ENCODE assay signal across 8 mouse cellular contexts in the genomic region with DNA sequence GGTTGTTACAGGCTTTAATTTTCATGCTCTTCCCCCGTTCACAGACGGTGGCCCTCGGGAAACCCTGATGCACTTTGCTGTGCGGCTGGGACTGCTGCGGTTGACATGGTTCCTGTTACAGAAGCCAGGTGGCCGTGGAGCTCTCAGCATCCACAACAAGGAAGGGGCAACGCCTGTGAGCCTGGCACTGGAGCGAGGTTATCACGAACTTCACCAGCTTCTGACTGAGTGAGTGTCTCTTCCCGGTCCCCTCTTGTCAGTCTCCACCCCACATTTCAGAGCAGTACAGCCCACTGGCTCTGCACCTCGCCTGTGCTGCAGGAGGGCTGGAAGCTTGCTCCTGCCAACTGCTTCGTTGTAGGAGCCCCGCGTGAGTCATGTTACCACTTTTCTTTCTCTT.
DNase-seq lines count a peak whose midpoint lies in the region; ATAC-seq lines count a peak whose summit lies in the region.

No protein-coding gene starts in this region.

- WGBS in limb, embryonic 15.5 days = 55% methylated on average over 14 of the region's 14 CpGs
- 79% methylated on average over 14 of the region's 14 CpGs for WGBS in limb, embryonic 10.5 days
- WGBS in heart, embryonic 14.5 days = 7% methylated on average over 14 of the region's 14 CpGs
- WGBS in midbrain, embryonic 15.5 days = 77% methylated on average over 14 of the region's 14 CpGs

- 0 out of 2 replicates have a peak, but pooled peaks cover 5% of the 10 kb centered on the region for H3K36me3 ChIP-seq in limb, embryonic 15.5 days
- H3K36me3 ChIP-seq in limb, embryonic 10.5 days = peaks cover 41% of the 10 kb centered on the region
- H3K36me3 ChIP-seq in heart, embryonic 14.5 days (ENCODE audit: control insufficient read depth, insufficient read depth, low read length) = peaks cover 40% of the 10 kb centered on the region
- no peaks in the 10 kb centered on the region for H3K36me3 ChIP-seq in midbrain, embryonic 15.5 days (replicated peaks)

- H3K27me3 ChIP-seq in limb, embryonic 15.5 days = no peaks in the 10 kb centered on the region
- H3K27me3 ChIP-seq in limb, embryonic 10.5 days (ENCODE audit: low read depth, poor library complexity, severe bottlenecking) = no peaks in the 10 kb centered on the region
- no peaks in the 10 kb centered on the region for H3K27me3 ChIP-seq in heart, embryonic 14.5 days (ENCODE audit: control insufficient read depth, insufficient read depth, low read length)
- no peaks in the 10 kb centered on the region for H3K27me3 ChIP-seq in midbrain, embryonic 15.5 days (replicated peaks)

- H3K9ac ChIP-seq in limb, embryonic 15.5 days = no peak overlapping the region
- peak overlapping the region; percentile 31 for H3K9ac ChIP-seq in heart, embryonic 14.5 days (ENCODE audit: low read length)
- H3K9ac ChIP-seq in midbrain, embryonic 15.5 days = no peak overlapping the region

- ATAC-seq in limb, embryonic 15.5 days (ENCODE audit: insufficient number of reproducible peaks, low FRiP score, low TSS enrichment, low read depth) = no peak
- peak; percentile 64 for ATAC-seq in heart, embryonic 14.5 days (ENCODE audit: insufficient number of reproducible peaks, insufficient read depth, low FRiP score, low read depth)
- ATAC-seq in megakaryocyte, adult 5-6 weeks (ENCODE audit: poor library complexity, severe bottlenecking) = peak; percentile 64
- ATAC-seq in midbrain, embryonic 15.5 days (replicated peaks) = no peak

- no peak for DNase-seq in limb, embryonic 10.5 days (ENCODE audit: low spot score)
- DNase-seq in thymus, postnatal 14 days = peak; percentile 88
- DNase-seq in ovary, postnatal 36 days (ENCODE audit: low spot score) = no peak
- DNase-seq in left cerebral cortex, adult 18-20 months (ENCODE audit: low spot score in 2 of 2) = no peak

- no peak overlapping the region for H3K4me3 ChIP-seq in limb, embryonic 15.5 days
- no peak overlapping the region for H3K4me3 ChIP-seq in limb, embryonic 10.5 days
- H3K4me3 ChIP-seq in heart, embryonic 14.5 days (ENCODE audit: control insufficient read depth in 1 of 2, insufficient read depth in 1 of 2, low read depth in 1 of 2, low read length in 2 of 2) = no peak overlapping the region; a peak in 1 of 4 replicates
- no peak overlapping the region for H3K4me3 ChIP-seq in midbrain, embryonic 15.5 days

- H3K4me1 ChIP-seq in limb, embryonic 15.5 days = 0 out of 2 replicates have a peak, but pooled peaks cover 2% of the 10 kb centered on the region
- 0 out of 2 replicates have a peak, but pooled peaks cover 2% of the 10 kb centered on the region for H3K4me1 ChIP-seq in limb, embryonic 10.5 days
- H3K4me1 ChIP-seq in heart, embryonic 14.5 days (ENCODE audit: control insufficient read depth in 2 of 2, insufficient read depth in 2 of 2, low read length in 2 of 2) = peaks cover 19 to 61% of the 10 kb centered on the region in 2 experiments
- H3K4me1 ChIP-seq in midbrain, embryonic 15.5 days = no peaks in the 10 kb centered on the region

- H3K4me2 ChIP-seq in limb, embryonic 15.5 days = no peak overlapping the region
- H3K4me2 ChIP-seq in heart, embryonic 14.5 days (ENCODE audit: low read length) = peak overlapping the region; percentile 37
- no peak overlapping the region for H3K4me2 ChIP-seq in midbrain, embryonic 15.5 days

- no peaks in the 10 kb centered on the region for H3K9me3 ChIP-seq in limb, embryonic 15.5 days
- H3K9me3 ChIP-seq in limb, embryonic 10.5 days (replicated peaks) = no peaks in the 10 kb centered on the region
- no peaks in the 10 kb centered on the region for H3K9me3 ChIP-seq in heart, embryonic 14.5 days (ENCODE audit: control insufficient read depth, low read length)
- no peaks in the 10 kb centered on the region for H3K9me3 ChIP-seq in midbrain, embryonic 15.5 days

- H3K27ac ChIP-seq in limb, embryonic 15.5 days = peak overlapping the region; percentile 57
- H3K27ac ChIP-seq in limb, embryonic 10.5 days = no peak overlapping the region
- H3K27ac ChIP-seq in heart, embryonic 14.5 days (replicated peaks in 1 of 2; ENCODE audit: control insufficient read depth in 1 of 2, insufficient read depth in 1 of 2, low read depth in 2 of 2, low read length in 2 of 2) = peak overlapping the region; percentile 66 to 71
- H3K27ac ChIP-seq in midbrain, embryonic 15.5 days = no peak overlapping the region

Comparison
In these comparisons a context has a peak if more than half of its experiments do, and no peak if none do; other contexts are left out.
1. H3K27ac ChIP-seq: peak in limb, embryonic 15.5 days (single experiment) and heart, embryonic 14.5 days (2 of 2); none in limb, embryonic 10.5 days (single experiment) and midbrain, embryonic 15.5 days (single experiment).
2. ATAC-seq: peak in heart, embryonic 14.5 days (single experiment) and megakaryocyte, adult 5-6 weeks (single experiment); none in limb, embryonic 15.5 days (single experiment) and midbrain, embryonic 15.5 days (single experiment).